ENCODE assay signal across 26 mouse cellular contexts in genomic region chr12:48062620-48062942, GRCm38 (mm10).
A peak's percentile ranks its signal among the peaks of the same experiment; 100 is the strongest.
DNase-seq lines count a peak whose midpoint lies in the region; ATAC-seq lines count a peak whose summit lies in the region.
"Had no signal": no experiment of that assay in that cellular context is flagged by ENCODE, and none has a peak within 500 bp of the region (broad histone marks: within the 10 kb centered on the region; RNA-seq: fewer than 3 reads in every experiment).

No protein-coding gene starts in this region.

- no peaks in the 10 kb centered on the region for H3K27me3 ChIP-seq in midbrain, embryonic 13.5 days
- no peaks in the 10 kb centered on the region for H3K27me3 ChIP-seq in midbrain, embryonic 11.5 days (ENCODE audit: control insufficient read depth, insufficient read depth, low read length)
- H3K27me3 ChIP-seq in hindbrain, embryonic 14.5 days (ENCODE audit: control insufficient read depth, insufficient read depth, low read length): no peaks in the 10 kb centered on the region
- no peaks in the 10 kb centered on the region for H3K27me3 ChIP-seq in midbrain, embryonic 16.5 days (ENCODE audit: control insufficient read depth, insufficient read depth, low read depth, low read length)
- H3K27me3 ChIP-seq: embryonic facial prominence, embryonic 15.5 days; forebrain, embryonic 12.5 days; liver, embryonic 15.5 days; Patski had no signal

- H3K4me3 ChIP-seq in midbrain, embryonic 13.5 days (replicated peaks): no peak overlapping the region
- no peak overlapping the region for H3K4me3 ChIP-seq in midbrain, embryonic 11.5 days (ENCODE audit: low read depth, low read length)
- no peak overlapping the region for H3K4me3 ChIP-seq in hindbrain, embryonic 14.5 days (replicated peaks; ENCODE audit: low read length)
- no peak overlapping the region for H3K4me3 ChIP-seq in midbrain, embryonic 16.5 days (ENCODE audit: low read depth, low read length)
- H3K4me3 ChIP-seq: embryonic facial prominence, embryonic 10.5 days; embryonic facial prominence, embryonic 15.5 days; forebrain, embryonic 12.5 days; liver, embryonic 15.5 days had no signal

- H3K4me1 ChIP-seq in midbrain, embryonic 13.5 days (replicated peaks): no peaks in the 10 kb centered on the region
- H3K4me1 ChIP-seq in midbrain, embryonic 11.5 days (ENCODE audit: control insufficient read depth, insufficient read depth, low read length): no peaks in the 10 kb centered on the region
- 0 out of 2 replicates have a peak, but pooled peaks cover 8% of the 10 kb centered on the region for H3K4me1 ChIP-seq in hindbrain, embryonic 14.5 days (replicated peaks; ENCODE audit: control insufficient read depth, insufficient read depth, low read length)
- H3K4me1 ChIP-seq in midbrain, embryonic 16.5 days (ENCODE audit: control insufficient read depth, insufficient read depth, low read length): peaks cover 4% of the 10 kb centered on the region; the same call in 1 of the 2 replicates
- H3K4me1 ChIP-seq: embryonic facial prominence, embryonic 10.5 days; embryonic facial prominence, embryonic 15.5 days; forebrain, embryonic 12.5 days; liver, embryonic 15.5 days had no signal

- no peak for DNase-seq in midbrain, embryonic 11.5 days (ENCODE audit: low spot score, missing footprints)
- DNase-seq in hindbrain, embryonic 14.5 days (ENCODE audit: low spot score): no peak
- no peak for DNase-seq in thymus, postnatal 14 days
- DNase-seq in ovary, adult 18-20 months (ENCODE audit: low spot score): no peak
- DNase-seq: adrenal gland, postnatal 10 days; cerebellum, adult 11-12 months; cerebellum, postnatal 10 days; gastrocnemius, postnatal 14 days; heart, postnatal 14 days; kidney, adult 8-10 months; kidney, postnatal 10 days; layer of hippocampus, adult 9-11 months; lung, embryonic 14.5 days; lung, postnatal 14 days; right cerebral cortex, adult 18-20 months; spleen, adult 18-20 months; thymus, postnatal 25 days had no signal

- no peaks in the 10 kb centered on the region for H3K9me3 ChIP-seq in midbrain, embryonic 13.5 days
- H3K9me3 ChIP-seq in midbrain, embryonic 11.5 days (ENCODE audit: control insufficient read depth, low read length): no peaks in the 10 kb centered on the region
- no peaks in the 10 kb centered on the region for H3K9me3 ChIP-seq in hindbrain, embryonic 14.5 days (ENCODE audit: control insufficient read depth, low read length)
- no peaks in the 10 kb centered on the region for H3K9me3 ChIP-seq in midbrain, embryonic 16.5 days (replicated peaks; ENCODE audit: control insufficient read depth, low read length, poor library complexity, severe bottlenecking)
- H3K9me3 ChIP-seq: embryonic facial prominence, embryonic 10.5 days; embryonic facial prominence, embryonic 15.5 days; forebrain, embryonic 12.5 days; liver, embryonic 15.5 days had no signal

- H3K4me2 ChIP-seq in midbrain, embryonic 13.5 days (replicated peaks): no peak overlapping the region
- no peak overlapping the region for H3K4me2 ChIP-seq in midbrain, embryonic 11.5 days
- no peak overlapping the region for H3K4me2 ChIP-seq in hindbrain, embryonic 14.5 days (replicated peaks)
- H3K4me2 ChIP-seq in midbrain, embryonic 16.5 days (ENCODE audit: low read length): no peak overlapping the region
- H3K4me2 ChIP-seq: embryonic facial prominence, embryonic 15.5 days; forebrain, embryonic 12.5 days; liver, embryonic 15.5 days; lung, embryonic 14.5 days had no signal

- WGBS in midbrain, embryonic 13.5 days: 83% methylated on average over 2 of the region's 2 CpGs
- WGBS in midbrain, embryonic 11.5 days: 92% methylated on average over 2 of the region's 2 CpGs
- WGBS in hindbrain, embryonic 14.5 days: 81% methylated on average over 2 of the region's 2 CpGs
- WGBS in midbrain, embryonic 16.5 days: 73% methylated on average over 2 of the region's 2 CpGs

- H3K36me3 ChIP-seq in midbrain, embryonic 13.5 days: no peaks in the 10 kb centered on the region
- H3K36me3 ChIP-seq in midbrain, embryonic 11.5 days (ENCODE audit: control insufficient read depth, insufficient read depth, low read length): no peaks in the 10 kb centered on the region
- H3K36me3 ChIP-seq in hindbrain, embryonic 14.5 days (replicated peaks; ENCODE audit: control insufficient read depth, insufficient read depth): no peaks in the 10 kb centered on the region
- no peaks in the 10 kb centered on the region for H3K36me3 ChIP-seq in midbrain, embryonic 16.5 days (ENCODE audit: control insufficient read depth, insufficient read depth, low read length)
- H3K36me3 ChIP-seq: embryonic facial prominence, embryonic 10.5 days; embryonic facial prominence, embryonic 15.5 days; forebrain, embryonic 12.5 days; liver, embryonic 15.5 days had no signal

- no peak overlapping the region for H3K9ac ChIP-seq in midbrain, embryonic 13.5 days (replicated peaks)
- H3K9ac ChIP-seq in midbrain, embryonic 11.5 days (ENCODE audit: low read length): no peak overlapping the region
- no peak overlapping the region for H3K9ac ChIP-seq in hindbrain, embryonic 14.5 days
- H3K9ac ChIP-seq in midbrain, embryonic 16.5 days (ENCODE audit: low read depth, low read length): no peak overlapping the region
- H3K9ac ChIP-seq: embryonic facial prominence, embryonic 15.5 days; forebrain, embryonic 12.5 days; liver, embryonic 15.5 days; lung, embryonic 14.5 days had no signal

- ATAC-seq in midbrain, embryonic 13.5 days: no peak
- no peak for ATAC-seq in midbrain, embryonic 11.5 days (ENCODE audit: low FRiP score)
- peak; percentile 59; the same call in 1 of the 2 replicates for ATAC-seq in hindbrain, embryonic 14.5 days (ENCODE audit: low FRiP score)
- 0 out of 2 replicates have a peak, but pooled peaks have one; percentile 56 for ATAC-seq in midbrain, embryonic 16.5 days
- ATAC-seq in cerebellum, adult (ENCODE audit: insufficient number of reproducible peaks, low FRiP score, low TSS enrichment): no peak
- ATAC-seq: intestine, embryonic 16.5 days; Patski had no signal

- H3K27ac ChIP-seq in midbrain, embryonic 13.5 days: peak overlapping the region; percentile 59
- H3K27ac ChIP-seq in midbrain, embryonic 11.5 days (ENCODE audit: low read depth, low read length): no peak overlapping the region
- peak overlapping the region; percentile 85 for H3K27ac ChIP-seq in hindbrain, embryonic 14.5 days
- H3K27ac ChIP-seq in midbrain, embryonic 16.5 days (ENCODE audit: low read length): peak overlapping the region; percentile 80
- H3K27ac ChIP-seq: embryonic facial prominence, embryonic 10.5 days; embryonic facial prominence, embryonic 15.5 days; forebrain, embryonic 12.5 days; liver, embryonic 15.5 days had no signal

Comparison
In these comparisons a context has a peak if more than half of its experiments do, and no peak if none do; other contexts are left out.
1. ATAC-seq: peak in hindbrain, embryonic 14.5 days (single experiment) and midbrain, embryonic 16.5 days (single experiment); none in midbrain, embryonic 13.5 days (single experiment), midbrain, embryonic 11.5 days (single experiment) and cerebellum, adult (single experiment).